Mouse (Mus musculus): ENCODE data around the gene Slc25a13. TPM values are rescaled to one million over a fixed set of nuclear protein-coding genes. Genes with fewer than 3 reads are reported as not detected.

Gene Slc25a13
- polyA plus RNA-seq, 1 experiment from 2014 or later, result 48.8 TPM

GRCm38 (mm10) chr6:6159221-6159859 lies 57.6 kb downstream of the Slc25a13 start:
- H3K9ac ChIP-seq (replicated peaks; ENCODE audit: low read length), result no peak overlapping the region
- no peaks in the 10 kb centered on the region for H3K27me3 ChIP-seq (ENCODE audit: insufficient read depth, low read length)
- no peaks in the 10 kb centered on the region for H3K36me3 ChIP-seq (ENCODE audit: insufficient read depth, low read length)
- H3K4me3 ChIP-seq (ENCODE audit: low read length), result no peak overlapping the region
- WGBS, result 52% methylated on average over 7 of the region's 7 CpGs
- 0 out of 2 replicates have a peak overlapping the region, but pooled peaks have one; percentile 4 for H3K27ac ChIP-seq (ENCODE audit: low read length)
- no peak overlapping the region for H3K4me2 ChIP-seq (replicated peaks; ENCODE audit: low read depth, low read length)
- peaks cover 10% of the 10 kb centered on the region for H3K4me1 ChIP-seq (ENCODE audit: insufficient read depth, low read length)
- ATAC-seq (ENCODE audit: low FRiP score, low TSS enrichment), result no peak; the same call in 1 of the 2 replicates
- no peaks in the 10 kb centered on the region for H3K9me3 ChIP-seq (ENCODE audit: low read length)

DNA sequence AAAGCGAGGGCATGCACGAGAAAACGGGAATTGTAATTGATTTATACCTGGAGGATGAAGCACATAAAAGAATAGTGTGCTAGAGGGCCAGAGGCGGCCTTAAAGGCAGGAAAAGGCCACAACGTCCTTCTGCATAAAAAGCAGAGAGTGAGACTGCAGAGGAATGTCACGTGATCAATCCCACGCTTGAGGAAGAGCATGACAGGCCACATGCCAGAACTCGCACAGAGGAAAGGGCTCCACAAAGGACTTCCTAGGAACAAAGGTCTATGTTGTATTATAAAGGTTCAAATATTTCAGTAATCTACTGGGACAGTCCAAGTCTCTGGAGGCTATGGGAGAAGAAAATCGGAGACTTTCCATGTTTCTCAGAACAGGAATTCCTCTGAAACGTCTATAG lies 63.5 kb downstream of the Slc25a13 start:
- 0 out of 2 replicates have a peak overlapping the region, but pooled peaks have one; percentile 23 for H3K4me2 ChIP-seq (replicated peaks; ENCODE audit: low read depth, low read length)
- no peak overlapping the region for H3K4me3 ChIP-seq (ENCODE audit: low read length)
- peak; percentile 67; the same call in 1 of the 2 replicates for ATAC-seq (ENCODE audit: low FRiP score, low TSS enrichment)
- H3K4me1 ChIP-seq (ENCODE audit: insufficient read depth, low read length), result peaks cover 9% of the 10 kb centered on the region
- no peak overlapping the region for H3K27ac ChIP-seq (ENCODE audit: low read length)
- H3K9me3 ChIP-seq (ENCODE audit: low read length), result no peaks in the 10 kb centered on the region
- peaks cover 8% of the 10 kb centered on the region; the same call in 1 of the 2 replicates for H3K36me3 ChIP-seq (ENCODE audit: insufficient read depth, low read length)
- H3K9ac ChIP-seq (replicated peaks; ENCODE audit: low read length), result no peak overlapping the region
- WGBS, result 38% methylated on average over 10 of the region's 10 CpGs
- no peaks in the 10 kb centered on the region for H3K27me3 ChIP-seq (ENCODE audit: insufficient read depth, low read length)

GRCm38 (mm10) chr6:6150811-6151210 lies 66.2 kb downstream of the Slc25a13 start:
- no peak overlapping the region for H3K4me3 ChIP-seq (ENCODE audit: low read length)
- ATAC-seq (ENCODE audit: low FRiP score, low TSS enrichment), result no peak
- H3K4me2 ChIP-seq (replicated peaks; ENCODE audit: low read depth, low read length), result no peak overlapping the region
- H3K27ac ChIP-seq (ENCODE audit: low read length), result no peak overlapping the region
- no peaks in the 10 kb centered on the region for H3K27me3 ChIP-seq (ENCODE audit: insufficient read depth, low read length)
- H3K36me3 ChIP-seq (ENCODE audit: insufficient read depth, low read length), result peaks cover 8% of the 10 kb centered on the region
- H3K9me3 ChIP-seq (ENCODE audit: low read length), result no peaks in the 10 kb centered on the region
- 92% methylated on average over 6 of the region's 6 CpGs for WGBS
- H3K4me1 ChIP-seq (ENCODE audit: insufficient read depth, low read length), result peaks cover 9% of the 10 kb centered on the region
- H3K9ac ChIP-seq (replicated peaks; ENCODE audit: low read length), result no peak overlapping the region

DNA sequence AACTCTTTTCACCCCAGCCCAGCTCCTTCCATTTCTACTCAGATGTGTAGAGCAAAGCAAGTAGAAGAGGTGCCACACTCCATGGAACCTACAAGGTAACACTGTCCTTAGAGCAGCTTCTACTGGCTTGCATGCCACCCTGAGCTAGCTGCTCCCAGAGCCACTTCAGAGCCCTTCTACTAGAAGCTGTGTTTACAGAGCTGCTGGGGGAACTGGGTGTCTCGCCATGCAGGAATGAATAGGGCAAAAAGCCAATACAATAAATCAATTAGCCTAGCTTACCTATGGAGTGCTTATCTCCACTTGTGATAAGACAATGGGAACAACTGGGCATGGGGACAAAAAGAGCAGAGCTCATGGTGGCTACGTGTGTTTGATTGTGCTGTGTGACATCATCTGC lies 67.2 kb downstream of the Slc25a13 start:
- H3K4me3 ChIP-seq (ENCODE audit: low read length), result no peak overlapping the region
- H3K9me3 ChIP-seq (ENCODE audit: low read length), result no peaks in the 10 kb centered on the region
- no peaks in the 10 kb centered on the region for H3K27me3 ChIP-seq (ENCODE audit: insufficient read depth, low read length)
- no peak overlapping the region for H3K9ac ChIP-seq (replicated peaks; ENCODE audit: low read length)
- H3K4me1 ChIP-seq (ENCODE audit: insufficient read depth, low read length), result peaks cover 9% of the 10 kb centered on the region
- no peak overlapping the region for H3K4me2 ChIP-seq (replicated peaks; ENCODE audit: low read depth, low read length)
- H3K36me3 ChIP-seq (ENCODE audit: insufficient read depth, low read length), result peaks cover 8% of the 10 kb centered on the region
- WGBS, result 64% methylated on average over 2 of the region's 2 CpGs
- ATAC-seq (ENCODE audit: low FRiP score, low TSS enrichment), result no peak
- H3K27ac ChIP-seq (ENCODE audit: low read length), result no peak overlapping the region

DNA sequence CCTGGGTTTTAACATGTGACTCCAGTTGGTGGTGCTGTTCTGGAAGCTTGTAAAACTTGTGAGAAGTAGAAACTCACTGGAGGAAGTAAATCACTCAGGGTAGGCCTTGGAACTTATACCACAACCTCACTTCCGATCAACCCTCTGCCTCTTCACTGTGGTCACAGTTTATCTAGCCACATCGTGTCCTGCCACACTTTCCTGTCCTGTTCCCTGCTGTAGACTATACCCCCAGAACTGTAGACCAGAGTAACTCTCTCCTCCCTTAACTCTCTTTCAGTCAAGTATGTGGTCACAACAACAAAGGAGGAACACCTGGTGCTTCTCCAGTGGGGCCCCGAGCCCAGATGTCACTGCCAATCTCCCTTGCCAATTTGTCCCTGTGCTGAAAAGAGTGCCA lies 67.6 kb downstream of the Slc25a13 start:
- WGBS, result 88% methylated on average over 3 of the region's 3 CpGs
- ATAC-seq (ENCODE audit: low FRiP score, low TSS enrichment), result no peak
- Histone ChIP-seq H3K4me2 (replicated peaks; ENCODE audit: low read depth, low read length) (no peak overlapping the region), H3K9me3 (ENCODE audit: low read length) (no peaks in the 10 kb centered on the region), H3K36me3 (ENCODE audit: insufficient read depth, low read length) (peaks cover 8% of the 10 kb centered on the region), H3K27ac (ENCODE audit: low read length) (no peak overlapping the region), H3K4me3 (ENCODE audit: low read length) (no peak overlapping the region), H3K9ac (replicated peaks; ENCODE audit: low read length) (no peak overlapping the region), H3K27me3 (ENCODE audit: insufficient read depth, low read length) (no peaks in the 10 kb centered on the region), H3K4me1 (ENCODE audit: insufficient read depth, low read length) (peaks cover 9% of the 10 kb centered on the region)

DNA sequence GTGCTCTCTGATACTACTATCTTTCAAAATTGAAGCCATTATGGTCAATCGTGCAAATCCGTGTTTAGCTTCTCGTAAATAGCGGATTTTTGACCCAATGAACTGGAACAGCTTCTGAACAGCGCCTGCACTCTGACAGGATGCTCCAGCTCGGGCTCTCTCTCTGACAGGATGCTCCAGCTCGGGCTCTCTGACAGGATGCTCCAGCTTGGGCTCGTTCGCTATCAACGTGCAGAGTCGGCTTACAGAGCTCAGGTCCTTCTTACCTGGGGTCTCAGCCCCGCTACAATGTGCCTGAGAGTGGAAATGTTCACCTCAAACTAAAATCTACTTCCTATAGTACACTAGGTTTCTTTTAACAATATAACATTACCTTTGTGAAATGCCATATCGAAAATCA lies 71.6 kb downstream of the Slc25a13 start:
- Histone ChIP-seq H3K27ac (ENCODE audit: low read length) (no peak overlapping the region), H3K36me3 (ENCODE audit: insufficient read depth, low read length) (peaks cover 4% of the 10 kb centered on the region), H3K9me3 (ENCODE audit: low read length) (no peaks in the 10 kb centered on the region), H3K27me3 (ENCODE audit: insufficient read depth, low read length) (no peaks in the 10 kb centered on the region), H3K4me2 (replicated peaks; ENCODE audit: low read depth, low read length) (no peak overlapping the region), H3K9ac (replicated peaks; ENCODE audit: low read length) (no peak overlapping the region), H3K4me3 (ENCODE audit: low read length) (no peak overlapping the region), H3K4me1 (ENCODE audit: insufficient read depth, low read length) (no peaks in the 10 kb centered on the region)
- 49% methylated on average over 13 of the region's 13 CpGs for WGBS
- 0 out of 2 replicates have a peak, but pooled peaks have one; percentile 67 for ATAC-seq (ENCODE audit: low FRiP score, low TSS enrichment)

DNA sequence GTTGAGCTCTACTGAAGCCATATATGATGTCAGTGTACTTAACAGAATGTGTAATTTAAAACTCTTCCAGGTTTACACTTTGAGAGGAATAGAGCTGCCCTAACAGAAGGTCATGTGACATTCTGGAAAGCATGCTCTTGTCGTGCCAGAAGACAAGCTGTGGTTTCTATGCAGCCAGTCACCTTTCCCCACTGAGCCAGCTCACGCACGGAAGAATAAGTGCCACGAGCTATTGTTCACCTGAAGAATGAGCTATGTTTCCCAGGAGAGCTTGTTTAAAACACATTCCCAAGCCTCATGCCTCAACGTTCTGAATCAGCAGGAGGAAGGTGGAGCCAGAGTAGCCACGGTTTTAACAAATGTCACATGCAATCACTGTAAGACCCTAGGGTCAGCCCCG lies 73.4 kb downstream of the Slc25a13 start:
- H3K4me1 ChIP-seq (ENCODE audit: insufficient read depth, low read length), result no peaks in the 10 kb centered on the region
- WGBS, result 30% methylated on average over 7 of the region's 7 CpGs
- no peak overlapping the region for H3K27ac ChIP-seq (ENCODE audit: low read length)
- H3K9me3 ChIP-seq (ENCODE audit: low read length), result no peaks in the 10 kb centered on the region
- no peaks in the 10 kb centered on the region; the same call in none of the 2 replicates for H3K36me3 ChIP-seq (ENCODE audit: insufficient read depth, low read length)
- H3K27me3 ChIP-seq (ENCODE audit: insufficient read depth, low read length), result no peaks in the 10 kb centered on the region
- H3K9ac ChIP-seq (replicated peaks; ENCODE audit: low read length), result no peak overlapping the region
- no peak overlapping the region for H3K4me2 ChIP-seq (replicated peaks; ENCODE audit: low read depth, low read length)
- no peak for ATAC-seq (ENCODE audit: low FRiP score, low TSS enrichment)
- H3K4me3 ChIP-seq (ENCODE audit: low read length), result no peak overlapping the region

DNA sequence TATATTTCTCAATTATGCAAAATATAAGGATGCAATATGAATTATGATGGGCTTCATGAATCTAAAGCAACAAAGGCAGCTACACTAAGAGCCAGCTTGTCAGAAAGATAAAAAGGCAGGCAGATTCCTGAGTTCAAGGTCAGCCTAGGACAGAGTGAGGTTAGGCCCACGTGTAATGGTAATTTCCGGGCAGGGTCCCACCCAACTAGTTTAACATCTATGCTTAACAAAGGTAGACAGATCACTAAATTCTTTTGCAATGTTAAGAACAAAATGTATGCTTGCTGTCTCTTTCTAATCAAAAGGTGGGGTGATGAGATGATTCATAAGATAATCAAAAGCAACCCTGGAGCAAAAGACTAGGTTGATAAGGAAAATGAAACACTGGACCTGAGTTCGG lies 76.6 kb downstream of the Slc25a13 start:
- H3K4me3 ChIP-seq (ENCODE audit: low read length), result no peak overlapping the region
- peaks cover 4% of the 10 kb centered on the region; the same call in 1 of the 2 replicates for H3K9me3 ChIP-seq (ENCODE audit: low read length)
- no peak overlapping the region for H3K4me2 ChIP-seq (replicated peaks; ENCODE audit: low read depth, low read length)
- ATAC-seq (ENCODE audit: low FRiP score, low TSS enrichment), result no peak
- H3K27me3 ChIP-seq (ENCODE audit: insufficient read depth, low read length), result no peaks in the 10 kb centered on the region
- no peaks in the 10 kb centered on the region for H3K4me1 ChIP-seq (ENCODE audit: insufficient read depth, low read length)
- WGBS, result 89% methylated on average over 3 of the region's 3 CpGs
- H3K9ac ChIP-seq (replicated peaks; ENCODE audit: low read length), result no peak overlapping the region
- no peak overlapping the region for H3K27ac ChIP-seq (ENCODE audit: low read length)
- no peaks in the 10 kb centered on the region for H3K36me3 ChIP-seq (ENCODE audit: insufficient read depth, low read length)

- H3K9me3 ChIP-seq (ENCODE audit: low read length), result peaks cover 4% of the 10 kb centered on the region; the same call in 1 of the 2 replicates
- no peak overlapping the region for H3K4me3 ChIP-seq (ENCODE audit: low read length)
- H3K27me3 ChIP-seq (ENCODE audit: insufficient read depth, low read length), result no peaks in the 10 kb centered on the region
- WGBS, result 77% methylated on average over 5 of the region's 5 CpGs
- H3K27ac ChIP-seq (ENCODE audit: low read length), result no peak overlapping the region
- peaks cover 4% of the 10 kb centered on the region; the same call in 1 of the 2 replicates for H3K4me1 ChIP-seq (ENCODE audit: insufficient read depth, low read length)
- no peak for ATAC-seq (ENCODE audit: low FRiP score, low TSS enrichment)
- H3K9ac ChIP-seq (replicated peaks; ENCODE audit: low read length), result no peak overlapping the region
- no peaks in the 10 kb centered on the region for H3K36me3 ChIP-seq (ENCODE audit: insufficient read depth, low read length)
- no peak overlapping the region for H3K4me2 ChIP-seq (replicated peaks; ENCODE audit: low read depth, low read length)
These were observed 77.9 kb downstream of the Slc25a13 start for GRCm38 (mm10) chr6:6139061-6139460.

DNA sequence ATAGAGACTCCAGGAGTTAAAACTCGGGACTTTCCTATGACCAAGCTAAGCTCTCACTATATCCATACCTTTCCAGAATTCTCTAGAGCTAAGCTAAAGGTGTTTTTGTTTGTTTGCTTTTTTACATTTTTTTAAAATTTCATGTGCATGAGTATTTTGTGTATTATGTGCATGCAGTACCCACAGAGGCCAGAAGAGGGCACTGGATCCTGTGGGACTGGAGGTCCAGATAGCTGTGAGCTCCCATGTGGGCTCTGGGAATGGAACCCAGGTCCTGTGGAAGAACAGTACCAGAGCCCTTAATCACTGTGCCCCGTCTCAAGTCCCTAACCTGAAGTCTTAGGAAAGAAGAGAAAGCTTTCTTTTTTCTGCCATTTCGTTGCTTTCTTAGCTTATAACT lies 80.2 kb downstream of the Slc25a13 start:
- H3K4me1 ChIP-seq (ENCODE audit: insufficient read depth, low read length), result peaks cover 4% of the 10 kb centered on the region; the same call in 1 of the 2 replicates
- 96% methylated on average over 3 of the region's 3 CpGs for WGBS
- no peaks in the 10 kb centered on the region for H3K27me3 ChIP-seq (ENCODE audit: insufficient read depth, low read length)
- H3K9me3 ChIP-seq (ENCODE audit: low read length), result peaks cover 4% of the 10 kb centered on the region; the same call in 1 of the 2 replicates
- H3K36me3 ChIP-seq (ENCODE audit: insufficient read depth, low read length), result no peaks in the 10 kb centered on the region
- ATAC-seq (ENCODE audit: low FRiP score, low TSS enrichment), result no peak
- H3K27ac ChIP-seq (ENCODE audit: low read length), result no peak overlapping the region
- H3K9ac ChIP-seq (replicated peaks; ENCODE audit: low read length), result no peak overlapping the region
- no peak overlapping the region for H3K4me3 ChIP-seq (ENCODE audit: low read length)
- H3K4me2 ChIP-seq (replicated peaks; ENCODE audit: low read depth, low read length), result no peak overlapping the region

Measured in kidney, embryonic 16.5 days (tissue).